Mouse (Mus musculus) limb, embryonic 11.5 days (tissue): Measurements from ENCODE around the gene Mpz. TPM values are rescaled to one million over a fixed set of nuclear protein-coding genes. Genes with fewer than 3 reads are reported as not detected.

Experiments used
- ATAC-seq: fragments of 200-750 bp; cut with Nextera tagmentation; 2 replicates; pipeline ENCODE4 v1.8.0; 2017; ENCODE audit warnings: low read depth; ENCODE audit not compliant: insufficient number of reproducible peaks, low FRiP score, low TSS enrichment
- DNase-seq: peaks from one replicate; pipeline ENCODE4 v3.0.0-alpha.2; 2015; ENCODE audit warnings: low spot score
- H3K27ac ChIP-seq: fragments of 300-500 bp; sonication (generic); replicated peaks from 2 replicates; pipeline ENCODE4 v1.5.1; 2014; ENCODE audit warnings: low read depth, mild to moderate bottlenecking, low read length
- H3K27me3 ChIP-seq: fragments of 300-500 bp; sonication (generic); 2 replicates; pipeline ENCODE4 v1.6.1; 2014; ENCODE audit warnings: mild to moderate bottlenecking, low read length, mixed read lengths; ENCODE audit not compliant: control insufficient read depth, insufficient read depth
- H3K36me3 ChIP-seq: fragments of 300-500 bp; sonication (generic); 2 replicates; pipeline ENCODE4 v1.6.1; 2014; ENCODE audit warnings: mild to moderate bottlenecking, low read length, moderate library complexity, mixed read lengths; ENCODE audit not compliant: control insufficient read depth, insufficient read depth
- H3K4me1 ChIP-seq: fragments of 300-500 bp; sonication (generic); 2 replicates; pipeline ENCODE4 v1.6.1; 2014; ENCODE audit warnings: low read length, mixed read lengths; ENCODE audit not compliant: control insufficient read depth, insufficient read depth
- H3K4me2 ChIP-seq: fragments of 300-500 bp; sonication (generic); 2 replicates; pipeline ENCODE4 v1.6.1; 2014; ENCODE audit warnings: low read depth, mild to moderate bottlenecking, moderate library complexity; ENCODE audit not compliant: severe bottlenecking
- H3K4me3 ChIP-seq: fragments of 300-500 bp; sonication (generic); 2 replicates; pipeline ENCODE4 v1.5.1; 2014; ENCODE audit warnings: low read depth, low read length
- H3K9ac ChIP-seq: fragments of 300-500 bp; sonication (generic); 2 replicates; pipeline ENCODE4 v1.6.1; 2014; ENCODE audit warnings: mild to moderate bottlenecking, low read length
- H3K9me3 ChIP-seq: fragments of 300-500 bp; sonication (generic); 2 replicates; pipeline ENCODE4 v1.6.1; 2016; ENCODE audit warnings: low read length; ENCODE audit not compliant: control insufficient read depth
- WGBS: fragments of 180-500 bp; shearing (Covaris S2); extraction: QIAGEN DNeasy Blood & Tissue Kit; methylation state at CpG from one replicate; pipeline ENCODE4 v1.1.7; 2014; 5-methylcytosine and 5-hydroxymethylcytosine counted together
- polyA plus RNA-seq: library from polyadenylated mRNA; unstranded; fragments of >200 nt; fragmentation: Nextera tagmentation; extraction: Ambion mirVana; gene quantifications from 2 replicates; pipeline ENCODE4 v1.2.1, GENCODE M21; 2014

The Mpz gene
- polyA plus RNA-seq, 1 experiment from 2014 or later = 0.68 TPM

DNA sequence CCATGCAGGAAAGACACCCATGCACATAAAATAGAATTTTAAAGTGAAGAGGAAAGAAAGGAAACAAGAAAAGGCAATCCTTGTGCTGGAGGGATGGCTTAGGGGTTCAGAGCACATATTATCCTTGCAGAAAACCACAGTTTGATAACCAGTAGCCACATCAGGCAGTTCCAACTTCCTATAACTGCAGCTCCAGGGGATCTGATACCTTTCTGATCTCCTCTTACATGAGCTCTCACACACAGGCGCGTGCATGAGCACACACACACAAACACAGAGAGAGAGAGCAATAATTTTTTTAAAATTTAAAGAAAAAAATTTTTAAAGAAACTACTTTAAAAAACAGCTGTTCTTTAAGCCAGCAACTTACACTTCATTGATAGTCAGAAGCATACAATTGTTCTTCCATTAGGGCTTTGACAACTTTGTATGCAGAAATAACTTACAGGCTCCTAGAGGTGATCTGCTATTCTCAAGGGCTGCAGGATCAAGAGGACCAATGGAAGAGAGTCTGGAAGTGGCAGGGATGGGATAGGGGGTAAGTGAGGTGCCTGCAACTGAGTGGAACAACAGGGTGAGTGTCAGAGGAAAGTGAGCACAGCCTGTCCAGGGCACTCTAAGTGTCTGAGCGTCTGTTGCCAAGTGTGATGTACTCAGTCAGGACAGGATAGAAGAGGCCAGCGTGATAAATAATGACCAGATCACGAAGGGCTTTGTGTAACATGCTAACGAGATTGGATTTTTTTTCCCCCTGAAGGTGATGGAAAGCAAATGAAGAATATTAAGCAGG is 55.4 kb downstream of the Mpz start:
- Histone ChIP-seq H3K9ac (no peak overlapping the region), H3K27me3 (no peaks in the 10 kb centered on the region), H3K27ac (no peak overlapping the region), H3K4me1 (no peaks in the 10 kb centered on the region), H3K4me2 (no peak overlapping the region), H3K9me3 (no peaks in the 10 kb centered on the region), H3K36me3 (no peaks in the 10 kb centered on the region), H3K4me3 (no peak overlapping the region)
- DNase-seq = no peak
- WGBS = 76% methylated on average over 6 of the region's 6 CpGs
- ATAC-seq = no peak

DNA sequence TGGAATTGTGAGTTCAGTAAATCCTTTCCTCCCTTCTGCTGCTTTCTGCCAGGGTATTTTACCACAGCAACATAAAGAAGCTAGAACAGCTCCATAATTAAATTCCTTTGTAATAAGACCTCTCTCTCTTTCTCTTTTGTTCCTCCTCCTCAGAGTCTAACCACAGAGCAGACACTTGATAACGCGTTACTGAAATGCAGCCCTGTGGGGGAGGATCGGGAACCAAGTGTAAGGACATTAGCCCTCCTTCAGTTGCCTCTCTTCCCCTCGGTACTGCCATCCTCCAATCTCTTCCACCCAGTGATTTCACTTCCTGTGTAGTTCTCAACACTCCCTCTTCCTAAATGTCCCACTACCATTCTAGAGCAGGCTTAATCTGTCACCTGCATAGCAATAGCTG is 58.9 kb downstream of the Mpz start:
- Histone ChIP-seq H3K27ac (no peak overlapping the region), H3K27me3 (no peaks in the 10 kb centered on the region), H3K4me3 (no peak overlapping the region), H3K9ac (no peak overlapping the region), H3K36me3 (no peaks in the 10 kb centered on the region), H3K4me2 (no peak overlapping the region), H3K4me1 (no peaks in the 10 kb centered on the region), H3K9me3 (no peaks in the 10 kb centered on the region)
- no peak for ATAC-seq
- WGBS = 26% methylated on average over 4 of the region's 4 CpGs
- DNase-seq = no peak

Other genes with a start within 250 kb of the Mpz start
- gene Fcrlb, start 237.8 kb upstream of the Mpz start, polyA plus RNA-seq = not detected in 2 replicates
- gene Fcrla, start 223.1 kb upstream of the Mpz start, polyA plus RNA-seq = not detected in 2 replicates
- gene Fcgr2b, start 174.2 kb upstream of the Mpz start, polyA plus RNA-seq = 0.15 TPM in 1 of 2 replicates, not detected in the other
- 0.26 and 0.27 TPM in 2 replicates for gene Fcgr4, start 131.8 kb upstream of the Mpz start, polyA plus RNA-seq
- 4.0 and 4.7 TPM in 2 replicates for gene Fcgr3, start 85.8 kb upstream of the Mpz start, polyA plus RNA-seq
- 0.96 and 1.7 TPM in 2 replicates for gene Cfap126, start 36.8 kb upstream of the Mpz start, polyA plus RNA-seq
- 267 and 288 TPM in 2 replicates for gene Sdhc, start 108 bp upstream of the Mpz start, polyA plus RNA-seq
- gene Pcp4l1, start 45.6 kb downstream of the Mpz start, polyA plus RNA-seq = 2.7 and 4.3 TPM in 2 replicates
- gene Nr1i3, start 63.3 kb downstream of the Mpz start, polyA plus RNA-seq = 0.15 and 0.21 TPM in 2 replicates
- gene Tomm40l, start 71.8 kb downstream of the Mpz start, polyA plus RNA-seq = 25.4 and 26.4 TPM in 2 replicates
- gene Apoa2, start 74.3 kb downstream of the Mpz start, polyA plus RNA-seq = 2.8 and 4.6 TPM in 2 replicates
- 13.2 and 13.6 TPM in 2 replicates for gene Fcer1g, start 83.7 kb downstream of the Mpz start, polyA plus RNA-seq
- 5.5 and 5.6 TPM in 2 replicates for gene Adamts4, start 99.7 kb downstream of the Mpz start, polyA plus RNA-seq
- 260 and 264 TPM in 2 replicates for gene Ndufs2, start 100.7 kb downstream of the Mpz start, polyA plus RNA-seq
- gene B4galt3, start 119.6 kb downstream of the Mpz start, polyA plus RNA-seq = 68.9 and 78.2 TPM in 2 replicates
- gene Ppox, start 130.5 kb downstream of the Mpz start, polyA plus RNA-seq = 65.0 and 71.0 TPM in 2 replicates
- 111 and 114 TPM in 2 replicates for gene Usp21, start 137.3 kb downstream of the Mpz start, polyA plus RNA-seq
- gene Ufc1, start 144.3 kb downstream of the Mpz start, polyA plus RNA-seq = 111 and 115 TPM in 2 replicates
- gene Dedd, start 178.4 kb downstream of the Mpz start, polyA plus RNA-seq = 51.7 and 55.7 TPM in 2 replicates
- 29.2 and 31.9 TPM in 2 replicates for gene Nit1, start 194.9 kb downstream of the Mpz start, polyA plus RNA-seq
- 61.8 and 68.3 TPM in 2 replicates for gene Pfdn2, start 195.0 kb downstream of the Mpz start, polyA plus RNA-seq
- 1.4 and 2.3 TPM in 2 replicates for gene Klhdc9, start 210.1 kb downstream of the Mpz start, polyA plus RNA-seq
- 2.9 and 3.1 TPM in 2 replicates for gene Nectin4, start 219.4 kb downstream of the Mpz start, polyA plus RNA-seq
- 0.55 and 0.70 TPM in 2 replicates for gene Arhgap30, start 238.2 kb downstream of the Mpz start, polyA plus RNA-seq